Mouse (Mus musculus): ENCODE results near the gene Pes1. TPM values are rescaled to one million over a fixed set of nuclear protein-coding genes. Genes with fewer than 3 reads are reported as not detected.

The Pes1 gene
- polyA plus RNA-seq (2021; fragmentation: Nextera tagmentation) = 28.6 and 30.3 TPM in 2 replicates
- long read RNA-seq, experiment 1, transcript Pes1-201 (15 exons, 2,911 nt) = major isoform, 275 of 317 reads
- long read RNA-seq, experiment 1, partial matches to known transcripts = 11 of 317 reads
- long read RNA-seq, experiment 1, other reads (novel, unspliced or antisense) = 31 of 317 reads
- long read RNA-seq, experiment 2, transcript Pes1-201 (15 exons, 2,911 nt) = major isoform, 33 of 51 reads
- long read RNA-seq, experiment 2, partial matches to known transcripts = 15 of 51 reads
- long read RNA-seq, experiment 2, other reads (novel, unspliced or antisense) = 3 of 51 reads

DNA sequence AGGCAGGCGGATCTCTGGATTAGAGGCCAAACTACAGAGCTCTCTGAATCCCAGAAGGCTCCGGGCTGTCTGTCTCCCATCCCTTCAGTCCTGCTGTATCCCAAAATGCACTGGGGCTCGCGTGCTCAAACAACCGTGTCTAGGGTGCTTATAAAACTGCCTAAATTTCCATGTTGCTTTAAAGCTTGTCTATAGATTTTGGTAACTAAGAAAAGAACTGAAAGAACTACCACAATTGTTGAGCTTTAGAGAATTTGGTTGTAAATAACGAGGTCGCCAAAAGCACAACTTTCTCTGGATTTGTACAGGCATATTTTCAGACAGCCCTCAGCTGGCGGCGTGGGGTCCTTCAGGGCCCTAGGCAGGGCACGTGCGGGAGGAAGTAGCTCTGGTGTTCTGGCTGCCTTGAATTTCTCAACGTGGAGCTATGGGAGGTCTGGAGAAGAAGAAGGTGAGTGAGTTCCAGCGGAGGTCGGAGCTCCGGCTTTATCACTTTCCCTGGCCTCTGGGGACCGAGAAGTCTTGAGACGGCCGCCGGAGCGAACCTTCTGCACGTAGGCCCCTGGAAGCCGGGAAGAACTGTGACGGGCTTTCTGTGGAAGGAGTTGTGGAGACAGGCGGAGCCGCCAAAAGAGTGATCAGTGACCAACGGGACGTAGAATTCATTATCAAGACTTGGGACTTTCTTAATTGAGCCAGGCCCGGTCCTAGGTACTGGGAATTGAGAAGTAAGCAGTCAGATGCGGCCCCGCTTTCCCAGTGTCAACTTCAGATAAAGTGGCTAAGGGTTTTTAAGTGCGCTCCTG, at the start of gene Pes1:
Pes1 (plus strand) TSS at position 366 of the 806 bp plus-strand sequence.

GRCm38 (mm10) chr11:3914109-3914840, 49.5 kb upstream of the Pes1 start, which contains the start of gene Slc35e4:
TSS of gene Slc35e4 (minus strand) at chr11:3914664.

DNA sequence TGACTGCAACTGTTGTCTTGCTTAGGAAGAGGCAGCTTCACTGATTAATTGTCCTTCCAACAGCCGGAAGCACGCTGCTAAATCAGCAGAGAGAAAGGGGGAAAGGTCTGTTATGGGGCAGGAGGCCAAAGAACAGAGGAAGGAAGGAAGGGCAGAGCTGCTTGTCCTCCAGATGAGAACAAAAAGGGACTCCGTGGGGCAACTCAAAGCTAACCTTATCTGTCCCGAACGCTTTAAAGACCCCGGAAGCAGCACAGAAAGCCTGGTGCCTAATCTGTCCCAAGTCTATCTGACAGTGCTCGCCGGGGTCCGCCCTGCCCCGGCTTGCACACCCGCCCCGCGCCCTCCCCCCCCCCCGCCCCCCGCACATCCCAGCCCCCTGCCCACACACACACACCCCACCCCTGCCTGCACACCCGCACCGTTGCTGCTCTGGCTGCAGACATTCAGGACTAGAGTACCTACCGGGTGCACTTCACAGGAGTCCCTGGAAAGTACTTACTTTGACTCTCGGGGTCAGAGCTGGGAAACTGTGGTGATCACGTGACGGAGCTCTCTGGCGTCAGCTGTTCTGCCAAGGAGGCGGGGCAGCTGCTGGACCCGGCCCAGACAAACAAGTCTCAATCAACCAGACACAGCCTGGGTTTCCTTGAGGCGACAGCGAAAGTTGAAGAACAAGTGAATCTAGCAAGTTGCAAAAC, 32.1 kb upstream of the Pes1 start, which contains the start of gene Tcn2:
Tcn2 (minus strand) TSS at position 649 of the 701 bp plus-strand sequence.

DNA sequence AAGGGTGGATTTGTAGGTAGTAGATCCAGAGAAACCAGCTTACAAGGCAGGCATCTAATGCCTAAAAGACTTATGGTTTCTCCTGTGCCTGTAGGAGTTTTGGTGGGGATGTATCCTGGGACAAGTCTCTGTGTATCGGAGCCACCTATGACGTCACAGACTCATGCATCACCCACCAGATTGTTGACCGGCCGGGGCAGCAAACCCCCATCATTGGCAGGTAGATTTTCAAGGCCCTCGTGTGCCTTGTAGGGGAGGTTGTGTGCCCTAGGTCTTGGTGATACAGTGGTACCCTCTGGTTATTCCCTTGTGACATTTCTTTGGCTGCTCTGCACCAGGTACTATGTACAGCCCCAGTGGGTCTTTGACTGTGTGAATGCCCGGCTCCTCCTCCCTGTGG, 12.9 kb downstream of the Pes1 start, which contains the start of gene 4930556J24Rik:
4930556J24Rik (minus strand) TSS at position 101 of the 400 bp plus-strand sequence.

GRCm38 (mm10) chr11:3983291-3983862, 19.6 kb downstream of the Pes1 start, which contains the start of gene Gal3st1:
TSS of gene Gal3st1 (plus strand) at chr11:3983636.

Other genes starting within 250 kb of the Pes1 start
- gene Osbp2, start 100.1 kb upstream of the Pes1 start, polyA plus RNA-seq (2021; fragmentation: Nextera tagmentation) = 14.4 and 32.5 TPM in 2 replicates
- gene 4921536K21Rik, start 68.9 kb upstream of the Pes1 start, polyA plus RNA-seq (2021; fragmentation: Nextera tagmentation) = 0.20 and 0.23 TPM in 2 replicates
- gene Dusp18, start 68.7 kb upstream of the Pes1 start, polyA plus RNA-seq (2021; fragmentation: Nextera tagmentation) = 11.0 and 15.8 TPM in 2 replicates
- gene Slc35e4, start 49.3 kb upstream of the Pes1 start, polyA plus RNA-seq (2021; fragmentation: Nextera tagmentation) = 11.6 and 15.8 TPM in 2 replicates
- gene Tcn2, start 31.8 kb upstream of the Pes1 start, polyA plus RNA-seq (2021; fragmentation: Nextera tagmentation) = 19.9 and 22.1 TPM in 2 replicates
- gene 4930556J24Rik, start 12.8 kb downstream of the Pes1 start, polyA plus RNA-seq (2021; fragmentation: Nextera tagmentation) = not detected in 2 replicates
- gene Gal3st1, start 19.7 kb downstream of the Pes1 start, polyA plus RNA-seq (2021; fragmentation: Nextera tagmentation) = 5.3 and 11.0 TPM in 2 replicates
- 0.27 and 0.38 TPM in 2 replicates for gene Sec14l4, start 67.5 kb downstream of the Pes1 start, polyA plus RNA-seq (2021; fragmentation: Nextera tagmentation)
- gene Sec14l3, start 100.9 kb downstream of the Pes1 start, polyA plus RNA-seq (2021; fragmentation: Nextera tagmentation) = 0.45 and 1.1 TPM in 2 replicates
- gene Mtfp1, start 131.5 kb downstream of the Pes1 start, polyA plus RNA-seq (2021; fragmentation: Nextera tagmentation) = 119 and 156 TPM in 2 replicates
- gene Sec14l2, start 159.4 kb downstream of the Pes1 start, polyA plus RNA-seq (2021; fragmentation: Nextera tagmentation) = 3.3 and 3.9 TPM in 2 replicates
- 6.3 and 29.1 TPM in 2 replicates for gene Rnf215, start 171.2 kb downstream of the Pes1 start, polyA plus RNA-seq (2021; fragmentation: Nextera tagmentation)
- gene Ccdc157, start 196.3 kb downstream of the Pes1 start, polyA plus RNA-seq (2021; fragmentation: Nextera tagmentation) = 4.5 and 5.5 TPM in 2 replicates
- 21.0 and 36.4 TPM in 2 replicates for gene Sf3a1, start 196.4 kb downstream of the Pes1 start, polyA plus RNA-seq (2021; fragmentation: Nextera tagmentation)
- gene Tbc1d10a, start 222.8 kb downstream of the Pes1 start, polyA plus RNA-seq (2021; fragmentation: Nextera tagmentation) = 30.2 and 56.9 TPM in 2 replicates